Mouse (Mus musculus): ENCODE data around the gene Frmpd4.

- no peak for TF ChIP-seq POLR2A (IDR thresholded peaks at IDR 0.05; ENCODE audit: extremely low read depth, insufficient read depth, low read length)
- no peak for TF ChIP-seq CTCF (IDR thresholded peaks at IDR 0.05; ENCODE audit: extremely low read depth, insufficient read depth, low read length)
Observed at GRCm38 (mm10) chrX:168141051-168141450, 436.0 kb downstream of the Frmpd4 start.
